Mouse (Mus musculus): ENCODE results near the gene Mtx1.
"Not testable (repeated sequence)": the region's sequence is repeated elsewhere in the genome, so short reads cannot be mapped to it uniquely, and the experiment has no call there.

DNA sequence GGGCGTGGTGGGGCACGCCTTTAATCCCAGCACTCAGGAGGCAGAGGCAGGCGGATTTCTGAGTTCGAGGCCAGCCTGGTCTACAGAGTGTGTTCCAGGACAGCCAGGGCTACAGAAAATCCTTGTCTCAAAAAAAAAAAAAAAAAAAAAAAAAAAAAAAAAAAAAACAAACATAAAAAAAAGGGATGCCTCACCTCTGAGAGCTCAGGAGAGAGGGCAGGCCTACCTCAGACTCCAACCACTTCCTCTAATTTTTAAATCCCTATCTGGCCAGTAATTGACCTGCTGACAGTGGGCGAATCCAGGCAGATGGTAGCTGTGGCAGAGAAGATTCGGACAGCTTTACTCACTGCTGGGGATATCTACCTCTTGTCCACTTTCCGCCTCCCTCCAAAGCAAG is 10.5 kb downstream of the Mtx1 start:
- TF ChIP-seq CTCF, EP300 (IDR thresholded peaks at IDR 0.05; ENCODE audit: low read depth): not testable (repeated sequence)
